Mouse (Mus musculus): ENCODE measurements around the gene Klf5.

GRCm38 (mm10) chr14:99292176-99292575, 6.3 kb upstream of the Klf5 start:
- TF ChIP-seq CTCF (IDR thresholded peaks at IDR 0.05; ENCODE audit: low read depth) (no peak), EP300 (IDR thresholded peaks at IDR 0.05; ENCODE audit: low read depth) (no peak)
